Mouse (Mus musculus): ENCODE data around the gene Gpr75.

DNA sequence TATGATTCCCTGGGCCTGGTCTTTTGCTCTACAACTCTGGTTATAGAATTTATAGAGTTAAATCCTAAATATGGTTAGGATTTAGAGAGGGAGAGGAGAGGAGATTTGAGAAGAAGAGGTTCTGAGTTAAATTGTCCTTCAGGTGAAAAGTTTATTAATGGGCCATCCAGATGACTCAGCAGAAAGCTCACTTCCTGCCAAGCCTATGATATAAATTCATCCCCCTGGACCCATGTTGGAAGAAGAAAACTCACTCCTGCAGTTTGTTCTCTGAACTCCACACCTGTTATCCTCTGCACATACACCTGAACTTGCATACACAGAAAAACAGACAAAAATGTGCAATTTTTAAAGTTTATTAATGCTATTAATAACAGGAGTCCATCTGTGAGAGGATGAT is 14.2 kb downstream of the Gpr75 start:
- no peak for TF ChIP-seq CTCF (conservative IDR thresholded peaks at IDR 0.05; ENCODE audit: low read length)
- no peak for TF ChIP-seq NANOG (IDR thresholded peaks at IDR 0.05; ENCODE audit: borderline replicate concordance, low read length)
